Mouse (Mus musculus) heart, embryonic 11.5 days (tissue): ENCODE data around the gene Mcrip1. TPM values are rescaled to one million over a fixed set of nuclear protein-coding genes. Genes with fewer than 3 reads are reported as not detected.

Experiments
- ATAC-seq: fragments of 200-750 bp; cut with Nextera tagmentation; replicated peaks from 2 replicates; pipeline ENCODE4 v1.8.0; 2017; ENCODE audit warnings: moderate library complexity; ENCODE audit not compliant: insufficient number of reproducible peaks, low FRiP score, low TSS enrichment
- H3K27ac ChIP-seq: fragments of 300-500 bp; sonication (generic); 2 replicates; pipeline ENCODE4 v1.5.1; 2014; ENCODE audit warnings: mild to moderate bottlenecking, low read depth, low read length
- H3K27me3 ChIP-seq: fragments of 300-500 bp; sonication (generic); 2 replicates; pipeline ENCODE4 v1.6.1; 2014; ENCODE audit warnings: mild to moderate bottlenecking, low read length, mixed read lengths; ENCODE audit not compliant: control insufficient read depth, insufficient read depth
- H3K36me3 ChIP-seq: fragments of 300-500 bp; sonication (generic); 2 replicates; pipeline ENCODE4 v1.6.1; 2014; ENCODE audit warnings: mild to moderate bottlenecking, low read length, moderate library complexity, mixed read lengths; ENCODE audit not compliant: control insufficient read depth, insufficient read depth
- H3K4me1 ChIP-seq: fragments of 300-500 bp; sonication (generic); 2 replicates; pipeline ENCODE4 v1.6.1; 2014; ENCODE audit warnings: low read length; ENCODE audit not compliant: control insufficient read depth, insufficient read depth
- H3K4me2 ChIP-seq: fragments of 300-500 bp; sonication (generic); 2 replicates; pipeline ENCODE4 v1.6.1; 2014; ENCODE audit warnings: mild to moderate bottlenecking, moderate library complexity
- H3K4me3 ChIP-seq: fragments of 300-500 bp; sonication (generic); 2 replicates; pipeline ENCODE4 v1.5.1; 2014; ENCODE audit warnings: low read depth, low read length
- H3K9ac ChIP-seq: fragments of 300-500 bp; sonication (generic); 2 replicates; pipeline ENCODE4 v1.6.1; 2014; ENCODE audit warnings: mild to moderate bottlenecking, low read depth, low read length, moderate library complexity
- H3K9me3 ChIP-seq: fragments of 300-500 bp; sonication (generic); replicated peaks from 2 replicates; pipeline ENCODE4 v1.6.1; 2016; ENCODE audit warnings: low read length; ENCODE audit not compliant: control insufficient read depth
- WGBS: fragments of 180-500 bp; shearing (Covaris S2); extraction: QIAGEN DNeasy Blood & Tissue Kit; methylation state at CpG from one replicate; pipeline ENCODE4 v1.1.7; 2014; ENCODE audit not compliant: insufficient replicate concordance; 5-methylcytosine and 5-hydroxymethylcytosine counted together
- polyA plus RNA-seq: library from polyadenylated mRNA; unstranded; fragments of >200 nt; fragmentation: Nextera tagmentation; extraction: Ambion mirVana; gene quantifications from 2 replicates; pipeline ENCODE4 v1.2.1, GENCODE M21; 2014

Mcrip1 gene
- polyA plus RNA-seq, 1 experiment from 2014 or later = 168 TPM

- Histone ChIP-seq H3K4me3 (peak overlapping the region; percentile 95), H3K4me1 (peaks cover 25% of the 10 kb centered on the region), H3K27me3 (no peaks in the 10 kb centered on the region), H3K9me3 (peaks cover 4% of the 10 kb centered on the region; the same call in 1 of the 2 replicates), H3K4me2 (peak overlapping the region; percentile 96), H3K27ac (peak overlapping the region; percentile 92), H3K36me3 (peaks cover 36% of the 10 kb centered on the region), H3K9ac (peak overlapping the region; percentile 96)
- WGBS = 72% methylated on average over 8 of the region's 8 CpGs
- no peak for ATAC-seq
Observed at GRCm38 (mm10) chr11:120582268-120582981, 32.9 kb upstream of the Mcrip1 start.

GRCm38 (mm10) chr11:120581490-120582267, 32.2 kb upstream of the Mcrip1 start, which contains the start of gene Arhgdia:
Arhgdia (minus strand) TSS chr11:120581624.
- peak; percentile 20; the same call in 1 of the 2 replicates for ATAC-seq
- peaks cover 37% of the 10 kb centered on the region for H3K36me3 ChIP-seq

GRCm38 (mm10) chr11:120580871-120581331, 31.4 kb upstream of the Mcrip1 start:
- Histone ChIP-seq H3K4me1 (peaks cover 25% of the 10 kb centered on the region), H3K9ac (peak overlapping the region; percentile 96), H3K36me3 (peaks cover 35% of the 10 kb centered on the region), H3K27me3 (no peaks in the 10 kb centered on the region), H3K27ac (peak overlapping the region; percentile 92), H3K4me2 (peak overlapping the region; percentile 96), H3K9me3 (peaks cover 4% of the 10 kb centered on the region; the same call in 1 of the 2 replicates), H3K4me3 (peak overlapping the region; percentile 95)
- peak; percentile 51 for ATAC-seq
- under 1% methylated on average over 29 of the region's 44 CpGs for WGBS

More at GRCm38 (mm10) chr11:120581490-120582267, 32.2 kb upstream of the Mcrip1 start, which contains the start of gene Arhgdia:
- H3K4me2 ChIP-seq = peak within 1 kb of the TSS; percentile 96
- peak within 1 kb of the TSS; percentile 96 for H3K9ac ChIP-seq
- H3K27ac ChIP-seq = peak within 1 kb of the TSS; percentile 92
- peak within 1 kb of the TSS; percentile 95 for H3K4me3 ChIP-seq
- peaks cover 4% of the 10 kb centered on the region; the same call in 1 of the 2 replicates for H3K9me3 ChIP-seq
- WGBS = 6% methylated on average over 47 of the region's 75 CpGs
- H3K27me3 ChIP-seq = no peaks in the 10 kb centered on the region
- peaks cover 25% of the 10 kb centered on the region for H3K4me1 ChIP-seq

GRCm38 (mm10) chr11:120580190-120580589, 30.7 kb upstream of the Mcrip1 start:
- peaks cover 25% of the 10 kb centered on the region for H3K4me1 ChIP-seq
- 62% methylated on average over 7 of the region's 7 CpGs for WGBS
- peaks cover 32% of the 10 kb centered on the region for H3K36me3 ChIP-seq
- H3K27me3 ChIP-seq = no peaks in the 10 kb centered on the region
- ATAC-seq = no peak
- peak overlapping the region; percentile 92 for H3K27ac ChIP-seq
- H3K9me3 ChIP-seq = peaks cover 4% of the 10 kb centered on the region; the same call in 1 of the 2 replicates
- H3K9ac ChIP-seq = peak overlapping the region; percentile 96
- H3K4me3 ChIP-seq = peak overlapping the region; percentile 95
- H3K4me2 ChIP-seq = peak overlapping the region; percentile 96

- ATAC-seq = no peak
- no peak overlapping the region for H3K27ac ChIP-seq
- 0 out of 2 replicates have a peak overlapping the region, but pooled peaks have one; percentile 36 for H3K9ac ChIP-seq
- H3K9me3 ChIP-seq = peaks cover 4% of the 10 kb centered on the region; the same call in 1 of the 2 replicates
- H3K4me3 ChIP-seq = peak overlapping the region; percentile 95
- H3K27me3 ChIP-seq = no peaks in the 10 kb centered on the region
- H3K4me1 ChIP-seq = peaks cover 29% of the 10 kb centered on the region
- 47% methylated on average over 15 of the region's 15 CpGs for WGBS
- H3K36me3 ChIP-seq = peaks cover 30% of the 10 kb centered on the region
- peak overlapping the region; percentile 96 for H3K4me2 ChIP-seq
Observed at GRCm38 (mm10) chr11:120579316-120580107, 30.0 kb upstream of the Mcrip1 start.

- Histone ChIP-seq H3K4me3 (no peak overlapping the region), H3K4me2 (no peak overlapping the region), H3K27me3 (no peaks in the 10 kb centered on the region), H3K4me1 (peaks cover 33% of the 10 kb centered on the region), H3K9me3 (peaks cover under 1% of the 10 kb centered on the region; the same call in 1 of the 2 replicates), H3K36me3 (peaks cover 24% of the 10 kb centered on the region), H3K9ac (0 out of 2 replicates have a peak overlapping the region, but pooled peaks have one; percentile 36), H3K27ac (no peak overlapping the region)
- no peak for ATAC-seq
- WGBS = 62% methylated on average over 11 of the region's 11 CpGs
Observed at GRCm38 (mm10) chr11:120578694-120579243, 29.2 kb upstream of the Mcrip1 start.

- no peak overlapping the region for H3K4me2 ChIP-seq
- no peaks in the 10 kb centered on the region for H3K27me3 ChIP-seq
- H3K4me3 ChIP-seq = no peak overlapping the region
- no peak for ATAC-seq
- H3K9me3 ChIP-seq = no peaks in the 10 kb centered on the region
- H3K9ac ChIP-seq = no peak overlapping the region
- peaks cover 23% of the 10 kb centered on the region for H3K36me3 ChIP-seq
- peaks cover 33% of the 10 kb centered on the region for H3K4me1 ChIP-seq
- WGBS = 78% methylated on average over 10 of the region's 10 CpGs
- H3K27ac ChIP-seq = no peak overlapping the region
Observed at GRCm38 (mm10) chr11:120578024-120578693, 28.6 kb upstream of the Mcrip1 start.
